Mouse (Mus musculus) thymus, postnatal 36 days (tissue): ENCODE results near the gene Jade3.
A peak's percentile ranks its signal among the peaks of the same experiment; 100 is the strongest.
"Not testable (repeated sequence)": the region's sequence is repeated elsewhere in the genome, so short reads cannot be mapped to it uniquely, and the experiment has no call there.

Experiments used
- DNase-seq, 2 experiments: peaks; one replicate each; pipeline ENCODE4 v3.0.0; 2022; ENCODE audit warnings: mixed read lengths in 2 of 2

Gene Jade3

GRCm38 (mm10) chrX:20425140-20425838 is at the start of gene Jade3:
Gene Jade3 (plus strand): TSS chrX:20425688.
- DNase-seq = peak; percentile 77 to 89

- no peak for DNase-seq
Observed at GRCm38 (mm10) chrX:20379347-20380014, 46.0 kb upstream of the Jade3 start.

- no peak for DNase-seq
Observed at GRCm38 (mm10) chrX:20382260-20382659, 43.2 kb upstream of the Jade3 start.

- no peak for DNase-seq
Observed at GRCm38 (mm10) chrX:20387006-20387405, 38.5 kb upstream of the Jade3 start.

- DNase-seq = not testable (repeated sequence)
Observed at GRCm38 (mm10) chrX:20391964-20392363, 33.5 kb upstream of the Jade3 start.

GRCm38 (mm10) chrX:20392942-20393341 is 32.5 kb upstream of the Jade3 start:
- DNase-seq = no peak

- DNase-seq = no peak
Observed at GRCm38 (mm10) chrX:20404068-20404467, 21.4 kb upstream of the Jade3 start.

GRCm38 (mm10) chrX:20406909-20407308 is 18.6 kb upstream of the Jade3 start:
- no peak for DNase-seq

- DNase-seq = no peak
Observed at GRCm38 (mm10) chrX:20407676-20408075, 17.8 kb upstream of the Jade3 start.

- no peak for DNase-seq
Observed at GRCm38 (mm10) chrX:20411382-20411781, 14.1 kb upstream of the Jade3 start.

GRCm38 (mm10) chrX:20412221-20412620 is 13.3 kb upstream of the Jade3 start:
- DNase-seq = no peak

GRCm38 (mm10) chrX:20414885-20415622 is 10.4 kb upstream of the Jade3 start:
- DNase-seq = no peak

- DNase-seq = no peak
Observed at GRCm38 (mm10) chrX:20418461-20418860, 7.0 kb upstream of the Jade3 start.

- no peak for DNase-seq
Observed at GRCm38 (mm10) chrX:20419536-20419935, 6.0 kb upstream of the Jade3 start.

- DNase-seq = peak; percentile 30 to 39
Observed at GRCm38 (mm10) chrX:20425839-20426449, 456 bp downstream of the Jade3 start.

GRCm38 (mm10) chrX:20483213-20483612 is 57.7 kb downstream of the Jade3 start:
- no peak for DNase-seq

GRCm38 (mm10) chrX:20497682-20498081 is 72.2 kb downstream of the Jade3 start:
- DNase-seq = no peak

GRCm38 (mm10) chrX:20520290-20520939 is 94.9 kb downstream of the Jade3 start:
- DNase-seq = no peak

- no peak for DNase-seq
Observed at GRCm38 (mm10) chrX:20521578-20521977, 96.1 kb downstream of the Jade3 start.

- no peak for DNase-seq
Observed at GRCm38 (mm10) chrX:20532621-20533020, 107.1 kb downstream of the Jade3 start.

- DNase-seq = no peak
Observed at GRCm38 (mm10) chrX:20543867-20544266, 118.4 kb downstream of the Jade3 start.

GRCm38 (mm10) chrX:20547609-20548008 is 122.1 kb downstream of the Jade3 start:
- DNase-seq = no peak
